Comparison of ENCODE assay signal across 19 mouse cellular contexts in the genomic region with DNA sequence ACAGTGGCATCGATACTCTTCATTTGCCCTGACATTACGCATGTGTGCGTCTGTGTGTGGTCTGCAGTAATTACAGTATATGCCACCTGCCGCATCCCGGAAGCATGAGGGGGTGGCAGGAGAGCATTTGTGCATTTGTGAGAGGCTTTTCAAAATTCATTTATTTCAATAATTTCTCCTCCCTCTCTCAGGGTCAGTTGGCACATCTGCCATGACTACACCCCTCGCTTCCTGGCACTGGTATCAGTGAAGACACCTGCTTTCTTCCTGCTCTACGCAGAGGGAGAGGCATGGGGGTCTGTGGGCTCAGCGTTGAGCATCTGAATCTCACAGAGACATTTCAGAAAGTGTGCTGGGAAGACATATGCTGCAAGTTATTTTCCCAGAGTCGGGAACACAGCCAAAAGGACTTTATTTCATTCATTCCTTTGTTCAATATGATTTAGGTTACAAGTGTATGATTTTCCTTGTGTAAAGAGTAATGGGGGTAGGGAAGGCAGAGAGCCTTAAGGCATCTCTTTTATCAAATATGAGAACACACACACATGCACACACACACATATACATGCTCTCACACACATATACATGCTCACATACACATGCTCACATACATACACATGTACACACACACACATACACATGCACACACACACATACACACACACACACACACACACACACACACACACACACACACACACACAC.
DNase-seq lines count a peak whose midpoint lies in the region; ATAC-seq and TF ChIP-seq lines count a peak whose summit lies in the region.
"Had no signal": no experiment of that assay in that cellular context is flagged by ENCODE, and none has a peak within 500 bp of the region (broad histone marks: within the 10 kb centered on the region; RNA-seq: fewer than 3 reads in every experiment).

No protein-coding gene starts in this region.

- H3K36me3 ChIP-seq in forebrain, embryonic 13.5 days (ENCODE audit: poor library complexity, severe bottlenecking), result no peaks in the 10 kb centered on the region
- H3K36me3 ChIP-seq in forebrain, embryonic 11.5 days (ENCODE audit: control insufficient read depth, insufficient read depth, low read length), result no peaks in the 10 kb centered on the region
- H3K36me3 ChIP-seq: embryonic facial prominence, embryonic 15.5 days; heart, embryonic 15.5 days; limb, embryonic 12.5 days; liver, embryonic 15.5 days; neural tube, embryonic 12.5 days had no signal

- no peak overlapping the region for H3K4me3 ChIP-seq in forebrain, embryonic 13.5 days
- no peak overlapping the region for H3K4me3 ChIP-seq in forebrain, embryonic 11.5 days (ENCODE audit: low read depth, low read length)
- H3K4me3 ChIP-seq in left cerebral cortex, adult 2 months, result no peak overlapping the region
- H3K4me3 ChIP-seq: embryonic facial prominence, embryonic 15.5 days; heart, embryonic 15.5 days; layer of hippocampus, adult 2 months; limb, embryonic 12.5 days; liver, embryonic 15.5 days; neural tube, embryonic 12.5 days had no signal

- no peak overlapping the region for H3K4me2 ChIP-seq in forebrain, embryonic 13.5 days
- H3K4me2 ChIP-seq in forebrain, embryonic 11.5 days (ENCODE audit: low read depth, low read length, severe bottlenecking), result no peak overlapping the region
- H3K4me2 ChIP-seq: embryonic facial prominence, embryonic 15.5 days; heart, embryonic 15.5 days; limb, embryonic 12.5 days; liver, embryonic 15.5 days; neural tube, embryonic 12.5 days had no signal

- H3K27me3 ChIP-seq in forebrain, embryonic 13.5 days, result no peaks in the 10 kb centered on the region
- no peaks in the 10 kb centered on the region for H3K27me3 ChIP-seq in forebrain, embryonic 11.5 days (ENCODE audit: control insufficient read depth, insufficient read depth, low read length)
- H3K27me3 ChIP-seq: embryonic facial prominence, embryonic 15.5 days; heart, embryonic 15.5 days; limb, embryonic 12.5 days; liver, embryonic 15.5 days; neural tube, embryonic 12.5 days had no signal

- DNase-seq in forebrain, embryonic 11.5 days (ENCODE audit: low spot score), result no peak
- DNase-seq in left cerebral cortex, postnatal 4 days, result peak; percentile 66
- DNase-seq in left cerebral cortex, adult 2 months (ENCODE audit: extremely low spot score in 1 of 2, low spot score in 2 of 2), result no peak
- peak; percentile 81 for DNase-seq in brain, embryonic 14.5 days (ENCODE audit: low read depth)
- DNase-seq in layer of hippocampus, adult 8-10 months (ENCODE audit: low spot score in 2 of 2), result peak; percentile 3 to 17
- DNase-seq in thymus, postnatal 25 days, result no peak
- DNase-seq in adrenal gland, adult 2 months, result no peak
- DNase-seq: adrenal gland, adult 8-10 months; cerebellum, adult 8-10 months; heart, adult 11 months had no signal

- no peak overlapping the region for H3K9ac ChIP-seq in forebrain, embryonic 13.5 days
- H3K9ac ChIP-seq in forebrain, embryonic 11.5 days (ENCODE audit: low read length), result no peak overlapping the region
- H3K9ac ChIP-seq: embryonic facial prominence, embryonic 15.5 days; heart, embryonic 15.5 days; limb, embryonic 12.5 days; liver, embryonic 15.5 days; neural tube, embryonic 12.5 days had no signal

- no peak for TF ChIP-seq CTCF in left cerebral cortex, adult 2 months (IDR thresholded peaks at IDR 0.05)
- TF ChIP-seq CTCF in brain, embryonic 14.5 days (IDR thresholded peaks at IDR 0.05; ENCODE audit: borderline replicate concordance, extremely low read depth, insufficient read depth, insufficient read length), result no peak

- H3K9me3 ChIP-seq in forebrain, embryonic 13.5 days (replicated peaks), result no peaks in the 10 kb centered on the region
- H3K9me3 ChIP-seq in forebrain, embryonic 11.5 days (ENCODE audit: control insufficient read depth, low read length), result no peaks in the 10 kb centered on the region
- H3K9me3 ChIP-seq: embryonic facial prominence, embryonic 15.5 days; heart, embryonic 15.5 days; limb, embryonic 12.5 days; liver, embryonic 15.5 days; neural tube, embryonic 12.5 days had no signal

- intact Hi-C loops in left cerebral cortex, postnatal 4 days (cut with DNase I), result no loop called here
- intact Hi-C loops in left cerebral cortex, adult 2 months (cut with DNase I), result no loop called here

- TF ChIP-seq POLR2A in brain, embryonic 14.5 days (IDR thresholded peaks at IDR 0.05; ENCODE audit: borderline replicate concordance, extremely low read depth, insufficient read depth, insufficient read length, poor library complexity, severe bottlenecking), result no peak

- peak overlapping the region; percentile 40; the same call in 1 of the 2 replicates for H3K27ac ChIP-seq in forebrain, embryonic 13.5 days
- no peak overlapping the region for H3K27ac ChIP-seq in forebrain, embryonic 11.5 days (ENCODE audit: low read depth, low read length)
- H3K27ac ChIP-seq in left cerebral cortex, adult 2 months, result no peak overlapping the region
- H3K27ac ChIP-seq: embryonic facial prominence, embryonic 15.5 days; heart, embryonic 15.5 days; layer of hippocampus, adult 2 months; limb, embryonic 12.5 days; liver, embryonic 15.5 days; neural tube, embryonic 12.5 days had no signal

- 69% methylated on average over 9 of the region's 9 CpGs for WGBS in forebrain, embryonic 13.5 days
- 93% methylated on average over 9 of the region's 9 CpGs for WGBS in forebrain, embryonic 11.5 days

- peak; percentile 86 for ATAC-seq in forebrain, embryonic 13.5 days
- ATAC-seq in forebrain, embryonic 11.5 days (replicated peaks; ENCODE audit: low FRiP score), result no peak
- ATAC-seq: intestine, embryonic 16.5 days; lung, postnatal 0 days had no signal

- peaks cover 10% of the 10 kb centered on the region for H3K4me1 ChIP-seq in forebrain, embryonic 13.5 days
- H3K4me1 ChIP-seq in forebrain, embryonic 11.5 days (replicated peaks; ENCODE audit: control insufficient read depth, insufficient read depth, low read length), result no peaks in the 10 kb centered on the region
- H3K4me1 ChIP-seq: heart, embryonic 15.5 days; limb, embryonic 12.5 days; liver, embryonic 15.5 days; neural tube, embryonic 12.5 days had no signal

Comparison
In these comparisons a context has a peak if more than half of its experiments do, and no peak if none do; other contexts are left out.
1. DNase-seq: peak in left cerebral cortex, postnatal 4 days (single experiment), brain, embryonic 14.5 days (single experiment) and layer of hippocampus, adult 8-10 months (2 of 2); none in forebrain, embryonic 11.5 days (single experiment), left cerebral cortex, adult 2 months (0 of 2), thymus, postnatal 25 days (single experiment) and adrenal gland, adult 2 months (single experiment).